Mouse (Mus musculus) megakaryocyte-erythroid progenitor cell, adult 5 weeks (primary cell): ENCODE measurements around the gene Psg22. TPM values are rescaled to one million over a fixed set of nuclear protein-coding genes. Genes with fewer than 3 reads are reported as not detected.

Experiments used
- polyA plus RNA-seq: library from polyadenylated mRNA; stranded (reverse); fragments of >175 nt; gene quantifications from 2 replicates; pipeline ENCODE4 v1.2.3, GENCODE M21; 2012

The Psg22 gene
- not detected in 2 replicates for polyA plus RNA-seq

DNA sequence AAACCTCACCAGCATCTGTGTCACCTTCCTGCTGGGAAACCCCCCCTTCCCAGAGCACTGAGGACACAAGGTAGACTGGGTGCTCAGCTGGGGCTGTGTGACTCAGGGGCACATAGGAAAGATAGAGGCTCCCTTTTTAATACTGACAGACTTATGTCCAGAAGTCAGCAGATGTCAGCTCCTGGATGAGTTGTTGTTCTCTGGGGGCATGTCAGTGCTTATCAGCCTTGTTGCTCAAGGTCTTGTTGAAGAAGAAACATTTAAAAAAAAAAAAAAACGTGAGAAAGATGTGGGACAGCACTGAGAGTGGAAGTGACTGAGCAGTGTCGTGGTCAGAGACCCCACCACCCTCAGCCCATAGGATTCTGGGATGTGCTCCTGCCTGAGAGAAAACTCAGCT lies at the start of gene Psg22:
TSS of gene Psg22 (plus strand) at position 301 of the 400 bp plus-strand sequence.

GRCm38 (mm10) chr7:18686085-18686484 lies 31.8 kb upstream of the Psg22 start, which contains the start of gene Psg20:
TSS of gene Psg20 (minus strand) at chr7:18686185.

Other genes starting within 250 kb of the Psg22 start
- gene Psg26, start 233.9 kb upstream of the Psg22 start, polyA plus RNA-seq, result not detected in 2 replicates
- gene Psg25, start 185.8 kb upstream of the Psg22 start, polyA plus RNA-seq, result not detected in 2 replicates
- not detected in 2 replicates for gene Psg27, start 150.8 kb upstream of the Psg22 start, polyA plus RNA-seq
- gene Psg23, start 101.6 kb upstream of the Psg22 start, polyA plus RNA-seq, result 0.07 TPM in 1 of 2 replicates, not detected in the other
- 0.02 TPM in 1 of 2 replicates, not detected in the other for gene Psg21, start 61.4 kb upstream of the Psg22 start, polyA plus RNA-seq
- not detected in 2 replicates for gene Psg20, start 31.9 kb upstream of the Psg22 start, polyA plus RNA-seq
- gene Psg19, start 80.4 kb downstream of the Psg22 start, polyA plus RNA-seq, result 0.03 TPM in 1 of 2 replicates, not detected in the other
- gene Psg17, start 103.5 kb downstream of the Psg22 start, polyA plus RNA-seq, result 0.04 TPM in 1 of 2 replicates, not detected in the other
- 0.10 and 0.11 TPM in 2 replicates for gene Mill2, start 121.9 kb downstream of the Psg22 start, polyA plus RNA-seq
- gene Pglyrp1, start 153.2 kb downstream of the Psg22 start, polyA plus RNA-seq, result 194 and 247 TPM in 2 replicates
- 61.5 and 67.8 TPM in 2 replicates for gene Ccdc61, start 192.3 kb downstream of the Psg22 start, polyA plus RNA-seq
- 0.02 and 0.05 TPM in 2 replicates for gene Nova2, start 207.8 kb downstream of the Psg22 start, polyA plus RNA-seq